Mouse (Mus musculus) spleen, adult 18-20 months (tissue): ENCODE results near the gene Pbld1.
"Not testable (repeated sequence)": the region's sequence is repeated elsewhere in the genome, so short reads cannot be mapped to it uniquely, and the experiment has no call there.

Source experiments
- DNase-seq, 2 experiments: peaks; one replicate each; pipeline ENCODE4 v3.0.0; 2022; ENCODE audit warnings: mixed read lengths in 2 of 2

Pbld1 gene

GRCm38 (mm10) chr10:63043154-63043553 is 16.8 kb upstream of the Pbld1 start:
- DNase-seq, result no peak

- peak in 1 of 2 experiments; percentile 11 for DNase-seq
These were observed 12.2 kb upstream of the Pbld1 start for GRCm38 (mm10) chr10:63047751-63048150.

GRCm38 (mm10) chr10:63049106-63049505 is 10.9 kb upstream of the Pbld1 start:
- DNase-seq, result no peak

GRCm38 (mm10) chr10:63051267-63051666 is 8.7 kb upstream of the Pbld1 start:
- DNase-seq, result no peak

GRCm38 (mm10) chr10:63052011-63052410 is 8.0 kb upstream of the Pbld1 start:
- DNase-seq, result no peak

- DNase-seq, result no peak
These were observed 7.0 kb upstream of the Pbld1 start for GRCm38 (mm10) chr10:63053007-63053406.

- DNase-seq, result not testable (repeated sequence)
These were observed 5.9 kb upstream of the Pbld1 start for GRCm38 (mm10) chr10:63054071-63054470.

GRCm38 (mm10) chr10:63054586-63054985 is 5.4 kb upstream of the Pbld1 start:
- no peak for DNase-seq

GRCm38 (mm10) chr10:63056966-63057750 is 2.8 kb upstream of the Pbld1 start:
- DNase-seq, result no peak

- DNase-seq, result no peak
These were observed 444 bp downstream of the Pbld1 start for GRCm38 (mm10) chr10:63060406-63060805.

- no peak for DNase-seq
These were observed 1.3 kb downstream of the Pbld1 start for GRCm38 (mm10) chr10:63061266-63061665.

- DNase-seq, result no peak
These were observed 2.7 kb downstream of the Pbld1 start for GRCm38 (mm10) chr10:63062696-63063095.

- no peak for DNase-seq
These were observed 3.4 kb downstream of the Pbld1 start for GRCm38 (mm10) chr10:63063365-63063764.

GRCm38 (mm10) chr10:63064516-63064915 is 4.6 kb downstream of the Pbld1 start:
- DNase-seq, result no peak

GRCm38 (mm10) chr10:63065561-63065960 is 5.6 kb downstream of the Pbld1 start:
- no peak for DNase-seq

GRCm38 (mm10) chr10:63065988-63066387 is 6.0 kb downstream of the Pbld1 start:
- DNase-seq, result peak; percentile 64 to 72

- no peak for DNase-seq
These were observed 26.3 kb downstream of the Pbld1 start for GRCm38 (mm10) chr10:63086304-63086703.

GRCm38 (mm10) chr10:63089103-63089757 is 29.3 kb downstream of the Pbld1 start:
- DNase-seq, result peak; percentile 13 to 17

- peak in 1 of 2 experiments; percentile 7 for DNase-seq
These were observed 30.0 kb downstream of the Pbld1 start for GRCm38 (mm10) chr10:63089758-63090571.

GRCm38 (mm10) chr10:63091915-63092314 is 32.0 kb downstream of the Pbld1 start:
- DNase-seq, result no peak

- no peak for DNase-seq
These were observed 32.9 kb downstream of the Pbld1 start for GRCm38 (mm10) chr10:63092616-63093550.

GRCm38 (mm10) chr10:63096757-63097156 is 36.8 kb downstream of the Pbld1 start:
- no peak for DNase-seq
